Mouse (Mus musculus) lung, postnatal 0 days (tissue): ENCODE results near the gene Kcnj9.

Experiments used
- CTCF ChIP-seq: IDR thresholded peaks from 2 replicates; pipeline ENCODE4 v1.5.1; 2016; ENCODE audit warnings: antibody characterized with exemption, mild to moderate bottlenecking
- EP300 ChIP-seq: IDR thresholded peaks from 2 replicates; pipeline ENCODE4 v1.6.1; 2016; ENCODE audit warnings: antibody characterized with exemption, mild to moderate bottlenecking, control low read depth

DNA sequence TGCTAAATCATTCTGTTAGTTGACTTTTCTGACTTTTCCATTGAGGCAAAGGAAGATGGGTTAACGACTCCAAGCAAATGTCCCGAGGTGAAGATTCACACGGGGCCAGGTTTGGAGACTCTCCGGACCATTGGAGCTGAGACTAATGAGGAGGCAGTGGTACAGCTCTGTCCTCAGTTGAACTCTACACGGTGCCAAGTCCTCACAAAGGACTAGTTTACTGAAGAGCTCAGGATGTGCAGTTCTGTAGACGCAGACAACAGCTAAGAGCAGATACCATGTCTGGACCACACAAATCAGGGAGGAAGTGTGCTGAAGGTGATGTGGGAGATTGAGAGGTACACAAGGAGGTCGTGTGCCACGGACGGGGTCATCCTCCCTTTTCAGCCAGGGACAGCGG lies 29.2 kb upstream of the Kcnj9 start:
- TF ChIP-seq EP300 (no peak), CTCF (no peak)
